Mouse (Mus musculus): ENCODE measurements around the gene Gm266.

- TF ChIP-seq POLR2A (IDR thresholded peaks at IDR 0.05; ENCODE audit: borderline replicate concordance, low read depth, low read length) (no peak), CTCF (IDR thresholded peaks at IDR 0.05; ENCODE audit: low read depth, low read length) (no peak)
These were observed 474 bp downstream of the Gm266 start for GRCm38 (mm10) chr12:111485046-111485651.

Measured in bone marrow macrophage, adult 2 months (primary cell).